Comparison of ENCODE assay signal across 17 mouse cellular contexts in the genomic region with DNA sequence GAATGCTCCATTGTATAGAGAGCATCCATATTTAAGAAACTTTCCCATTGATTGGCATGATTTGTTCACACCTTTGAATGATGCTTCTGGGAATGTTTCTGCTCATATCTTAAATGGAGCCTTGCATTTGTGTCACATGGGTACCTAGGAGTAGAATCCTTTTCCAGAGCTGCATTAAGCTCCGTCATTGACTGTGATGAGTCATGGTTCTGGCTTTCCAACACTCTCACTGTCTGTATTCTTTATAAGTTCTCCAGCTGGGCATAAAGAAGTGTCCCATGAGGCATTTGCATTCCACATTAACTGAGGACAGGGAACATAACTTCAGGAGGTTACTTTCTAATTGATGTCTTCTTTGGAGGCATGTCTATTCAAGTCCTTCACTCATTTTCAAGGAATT.
"Had no signal": no experiment of that assay in that cellular context is flagged by ENCODE, and none has a peak within 500 bp of the region (broad histone marks: within the 10 kb centered on the region; RNA-seq: fewer than 3 reads in every experiment).

No protein-coding gene starts in this region.

- DNase-seq: left cerebral cortex, postnatal 4 days; liver; liver, embryonic 13.5 days; liver, postnatal 0 days; lung, adult 18-20 months; lung, adult 2 months; lung, embryonic 14.5 days; lung, postnatal 10 days; lung, postnatal 14 days; lung, postnatal 36 days; lung, postnatal 4 days; midbrain, embryonic 14.5 days had no signal

- ATAC-seq: liver, embryonic 12.5 days; liver, postnatal 0 days; lung, postnatal 0 days; midbrain, embryonic 13.5 days; midbrain, embryonic 15.5 days; midbrain, embryonic 16.5 days had no signal
